Mouse (Mus musculus) bone marrow macrophage, adult 2 months (primary cell): ENCODE data around the gene Gcn1l1.

ENCODE experiments used
- CTCF ChIP-seq: IDR thresholded peaks from 2 replicates; pipeline ENCODE4 v1.5.1; 2012; ENCODE audit warnings: low read depth, mild to moderate bottlenecking, low read length, moderate library complexity
- POLR2A ChIP-seq: IDR thresholded peaks from 2 replicates; pipeline ENCODE4 v1.6.1; 2012; ENCODE audit warnings: mild to moderate bottlenecking, low read depth, low read length, borderline replicate concordance

- no peak for TF ChIP-seq CTCF
- no peak for TF ChIP-seq POLR2A
Measured at GRCm38 (mm10) chr5:115591506-115591905, 26.5 kb downstream of the Gcn1l1 start.
